Mouse (Mus musculus) cerebellum, adult 11-12 months (tissue): ENCODE results near the gene Frk.
"Not testable (repeated sequence)": the region's sequence is repeated elsewhere in the genome, so short reads cannot be mapped to it uniquely, and the experiment has no call there.

Experiments
- DNase-seq: peaks from one replicate; pipeline ENCODE4 v3.0.0; 2022

The Frk gene

DNA sequence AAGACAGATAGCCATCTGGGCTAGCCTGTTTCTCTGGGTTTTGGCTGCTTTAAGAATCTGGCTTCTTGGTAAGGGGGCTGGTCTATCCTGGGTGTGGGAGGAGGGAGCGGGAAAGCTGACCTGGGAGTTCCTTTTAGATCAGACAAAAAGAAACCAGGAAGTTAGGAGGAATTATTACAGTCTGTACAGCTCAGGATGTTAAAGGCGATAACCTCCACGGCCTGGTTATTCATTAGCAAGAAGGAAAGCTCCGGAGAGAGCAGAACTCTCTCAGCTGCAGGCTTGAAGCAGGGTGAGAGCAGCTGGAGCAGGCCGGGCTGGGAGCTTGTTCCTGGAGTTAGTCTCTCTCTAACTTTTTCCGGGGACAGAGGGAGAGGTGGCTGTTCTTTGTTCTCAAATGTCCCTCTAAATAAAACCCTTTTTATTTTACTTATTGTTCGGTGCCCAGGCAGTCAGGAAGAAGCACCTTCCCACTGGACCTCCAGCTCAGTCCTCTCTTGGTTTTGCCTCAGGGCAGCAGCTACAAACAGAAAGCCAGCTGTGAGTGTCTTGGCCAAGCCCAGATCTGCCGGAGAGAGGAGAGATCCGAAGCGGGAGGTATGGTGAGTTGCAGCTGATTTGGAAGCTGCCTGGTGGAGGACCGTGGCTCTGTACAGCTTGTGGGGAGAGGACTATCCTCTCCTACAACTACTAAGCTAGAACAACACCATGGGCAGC, at the start of gene Frk:
Gene Frk, plus strand, starts transcription at position 103 of the 717 bp plus-strand sequence.
- DNase-seq = no peak

GRCm38 (mm10) chr10:34434191-34434590, 49.0 kb upstream of the Frk start:
- DNase-seq = not testable (repeated sequence)

DNA sequence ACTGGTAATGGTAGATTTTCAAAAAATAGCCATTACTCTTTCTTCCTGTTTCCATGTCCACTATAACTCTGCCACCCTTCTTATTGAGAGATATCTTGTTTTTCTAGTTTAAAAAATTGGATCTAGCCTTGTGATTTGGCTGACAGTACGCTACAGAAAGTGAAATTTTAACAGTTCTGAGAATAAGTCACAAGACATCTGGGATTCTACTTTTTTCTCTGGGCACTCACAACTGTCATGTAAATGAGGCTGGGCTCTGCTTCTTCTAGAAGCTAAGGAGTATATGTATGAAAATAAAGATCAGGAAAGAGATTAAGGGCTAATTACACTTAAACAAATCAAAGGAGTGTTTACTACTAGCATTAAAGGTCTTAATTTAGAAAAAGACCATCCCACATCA, 33.7 kb upstream of the Frk start:
- DNase-seq = no peak

DNA sequence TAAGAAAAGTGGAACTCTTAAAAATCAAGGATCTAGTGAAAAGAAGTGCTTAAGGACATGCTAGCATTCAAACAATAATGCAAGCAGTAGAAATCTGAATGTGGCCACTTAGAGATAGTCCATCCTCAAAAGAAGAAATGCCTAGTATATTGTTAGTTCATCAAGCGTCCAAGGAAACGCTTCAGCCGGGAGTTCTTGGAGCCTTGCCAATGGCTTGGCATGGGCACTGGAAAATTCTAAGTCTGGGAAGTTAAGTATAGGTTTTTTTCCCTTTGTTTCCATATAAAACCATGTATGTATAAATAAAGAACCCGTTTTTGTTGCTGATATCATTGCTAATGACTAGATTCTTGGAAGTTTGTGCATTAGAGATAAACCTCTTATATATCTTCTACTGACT, 21.7 kb upstream of the Frk start:
- no peak for DNase-seq

DNA sequence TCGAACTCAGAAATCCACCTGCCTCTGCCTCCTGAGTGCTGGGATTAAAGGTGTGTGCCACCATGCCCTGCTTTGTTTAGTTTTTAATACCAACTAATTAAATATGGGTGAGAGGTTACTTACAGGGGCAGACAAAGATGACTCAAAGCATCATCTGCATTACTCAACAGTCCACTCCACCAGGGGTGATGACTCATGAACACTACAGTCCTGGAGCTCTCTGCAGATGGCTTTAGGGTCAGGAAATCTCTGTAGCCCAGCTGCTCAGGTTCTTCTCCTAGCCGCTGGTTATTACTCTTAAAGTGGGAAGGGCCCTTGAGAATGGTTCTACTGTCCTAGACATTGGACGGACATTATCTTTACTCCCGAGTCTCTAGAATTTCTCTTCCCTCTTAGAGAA, 18.9 kb upstream of the Frk start:
- DNase-seq = no peak

DNA sequence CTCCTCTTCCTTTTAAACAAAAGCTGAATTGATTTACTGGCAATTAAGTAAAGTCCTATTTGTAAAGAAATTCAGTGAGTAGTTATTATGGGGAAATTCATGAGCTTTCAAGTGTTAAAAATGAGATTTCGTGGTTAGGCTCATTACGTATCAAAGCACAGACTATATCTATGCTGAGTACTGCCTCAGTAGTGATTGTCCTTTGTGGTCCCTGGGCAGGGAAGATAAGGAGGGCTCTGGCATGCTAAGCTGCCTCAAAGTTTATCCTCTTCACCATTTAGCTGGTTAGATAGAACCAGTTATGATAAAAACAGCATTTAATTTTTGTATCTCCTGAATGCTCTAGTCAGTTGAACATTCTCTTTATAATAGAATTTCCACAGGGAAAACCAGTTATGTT, 14.2 kb upstream of the Frk start:
- DNase-seq = no peak

- no peak for DNase-seq
Observed at GRCm38 (mm10) chr10:34479942-34480455, 3.2 kb upstream of the Frk start.

GRCm38 (mm10) chr10:34484014-34484411, 814 bp downstream of the Frk start:
- DNase-seq = no peak

DNA sequence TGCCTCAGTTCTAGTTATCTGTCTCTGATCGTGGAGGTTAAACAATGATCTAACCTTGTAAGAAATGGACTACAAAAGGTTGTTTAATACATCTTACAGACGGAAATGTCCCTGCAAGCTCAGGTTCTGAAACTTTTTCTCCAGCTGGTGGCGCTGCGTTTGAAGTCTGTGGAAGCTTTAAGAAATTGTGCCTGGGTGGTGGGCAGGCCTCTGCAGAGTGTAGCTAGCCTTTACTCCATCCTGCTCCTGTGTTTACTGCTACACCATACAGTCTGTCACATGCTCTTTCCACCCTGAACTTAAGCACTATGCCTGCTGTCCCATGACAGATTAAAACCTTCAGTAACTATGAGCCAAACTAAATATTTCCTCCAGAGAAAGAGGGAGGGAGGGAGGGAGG, 1.9 kb downstream of the Frk start:
- DNase-seq = no peak

DNA sequence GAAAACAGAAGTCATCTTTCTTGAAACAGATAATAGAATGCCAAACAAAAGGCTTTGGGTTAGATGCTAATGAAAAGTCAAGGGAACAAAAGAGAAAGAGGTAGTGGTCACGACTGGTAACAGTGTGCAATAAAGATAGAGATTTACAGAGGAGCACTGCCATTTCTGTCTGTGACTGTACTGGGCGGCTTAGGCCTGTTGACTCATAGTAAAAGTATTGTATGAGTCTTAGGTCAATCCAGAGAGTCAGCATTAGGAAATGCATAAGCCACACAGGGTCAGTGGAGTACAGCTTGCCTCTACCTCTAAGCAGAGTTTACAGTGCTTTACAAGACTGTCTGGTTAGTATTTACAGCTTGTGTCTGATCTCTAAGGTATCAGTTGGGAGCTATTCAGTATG, 24.6 kb downstream of the Frk start:
- DNase-seq = no peak

DNA sequence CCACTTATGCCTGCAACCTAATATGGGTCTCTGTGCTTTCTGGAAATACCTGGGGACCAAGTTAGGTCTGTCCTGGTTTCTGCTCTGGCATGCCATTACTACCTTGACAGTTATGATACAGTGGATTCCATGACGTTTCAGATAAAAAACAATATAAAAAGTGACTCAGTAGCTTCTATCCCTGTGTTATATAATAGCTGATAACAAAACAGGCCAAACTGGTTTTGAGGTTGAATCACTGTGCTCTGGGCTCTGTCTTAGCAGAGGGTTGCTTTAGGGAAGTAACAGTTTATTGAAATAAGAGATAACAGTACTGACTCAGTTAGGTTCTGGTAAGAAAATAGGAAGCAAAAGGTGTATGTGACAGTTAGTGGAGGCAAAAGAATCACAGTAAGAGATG, 25.4 kb downstream of the Frk start:
- no peak for DNase-seq

DNA sequence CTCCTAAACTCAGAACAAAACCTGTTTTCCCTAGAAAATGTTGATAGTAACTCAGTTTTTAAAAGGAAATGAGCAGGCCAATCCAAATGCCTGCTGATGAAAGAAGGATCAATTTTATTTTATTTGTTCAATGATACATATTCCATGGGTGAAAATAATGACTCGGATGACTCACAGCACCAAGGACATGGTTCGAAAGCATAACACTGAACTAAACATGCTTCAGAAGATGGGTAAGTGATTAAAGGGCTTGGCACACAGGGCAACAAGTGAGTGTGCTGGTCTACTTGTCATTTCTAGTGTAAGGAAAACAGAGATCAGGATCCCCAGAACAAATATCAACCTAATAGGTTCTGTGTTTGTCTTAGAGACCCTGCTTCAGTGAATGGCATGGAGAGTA, 26.1 kb downstream of the Frk start:
- no peak for DNase-seq

- DNase-seq = no peak
Observed at GRCm38 (mm10) chr10:34511192-34511591, 28.0 kb downstream of the Frk start.

DNA sequence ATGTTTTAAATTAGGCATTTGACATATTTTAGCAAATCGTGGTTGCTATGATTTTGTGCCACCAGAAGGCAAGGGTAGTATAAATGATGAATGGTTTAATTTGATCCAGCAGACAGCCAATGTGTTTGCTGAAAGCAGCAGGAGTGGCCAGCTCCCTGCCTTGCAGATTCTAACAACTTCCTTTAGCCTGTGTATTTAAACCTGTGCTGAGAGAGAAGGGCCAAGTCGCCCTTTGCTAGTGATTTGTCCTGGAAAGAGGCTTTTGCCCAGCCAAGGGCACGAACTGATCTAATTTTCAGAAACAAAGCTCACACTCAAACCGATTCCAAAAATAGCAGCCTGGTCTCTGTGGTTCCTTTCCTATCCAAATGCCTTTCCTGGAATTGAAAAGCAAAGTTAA, 29.4 kb downstream of the Frk start:
- DNase-seq = no peak

DNA sequence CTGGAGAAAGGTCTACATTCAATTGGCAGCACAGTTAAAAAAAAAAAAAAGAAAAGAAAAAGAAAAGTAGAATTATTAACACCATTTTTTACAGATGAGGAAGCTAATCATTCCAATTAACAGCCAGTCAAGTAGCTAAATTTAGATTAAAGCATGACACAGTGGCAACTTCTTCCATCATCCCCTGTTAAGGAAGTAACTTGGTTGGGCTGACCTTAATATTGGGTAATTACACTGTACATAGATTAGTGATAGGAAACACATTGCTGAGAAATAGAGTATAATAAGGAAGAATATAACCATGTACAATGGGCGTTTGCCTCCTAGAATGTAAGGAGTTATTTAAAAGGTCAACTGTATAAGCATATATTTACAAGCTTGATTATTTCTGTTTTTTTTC, 42.4 kb downstream of the Frk start:
- no peak for DNase-seq

GRCm38 (mm10) chr10:34531766-34532165, 48.6 kb downstream of the Frk start:
- DNase-seq = no peak

DNA sequence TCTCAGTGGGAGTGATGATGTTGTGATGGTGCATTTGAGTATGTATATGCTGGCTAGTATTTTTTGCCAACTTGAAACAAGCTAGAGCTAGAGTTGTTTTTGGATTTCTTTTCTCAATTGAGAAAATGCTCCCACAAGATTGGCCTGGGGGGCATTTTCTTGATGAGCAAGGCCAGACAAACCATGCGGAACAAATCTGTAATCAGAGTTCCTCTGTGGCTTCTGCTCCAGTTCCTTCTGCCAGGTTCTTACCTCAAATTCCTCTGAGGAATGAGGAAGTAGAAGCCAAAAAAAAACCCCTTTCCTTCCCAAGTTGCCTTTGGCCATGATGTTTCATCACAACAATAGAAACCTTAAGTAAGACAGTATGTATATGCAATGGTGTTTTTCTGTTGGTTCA, 49.3 kb downstream of the Frk start:
- no peak for DNase-seq

DNA sequence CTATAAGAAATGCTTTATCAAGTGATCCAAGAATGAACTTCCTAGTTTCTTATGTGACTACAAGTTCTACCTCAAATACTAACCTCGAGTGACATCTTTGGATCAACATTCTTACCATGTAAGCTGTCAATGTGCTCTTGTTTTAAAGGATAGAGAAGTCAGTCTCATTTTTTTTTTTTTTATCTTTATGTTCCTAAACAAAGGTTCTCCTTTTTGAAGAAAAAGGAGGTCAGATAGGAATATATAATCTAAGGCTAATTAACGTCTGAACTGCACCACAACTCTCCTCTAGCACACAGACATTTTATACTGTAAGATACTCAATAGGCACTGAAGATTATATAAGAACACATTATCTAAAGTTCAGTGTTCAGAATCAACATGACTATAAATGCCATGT, 57.5 kb downstream of the Frk start:
- DNase-seq = no peak

- DNase-seq = no peak
Observed at GRCm38 (mm10) chr10:34541717-34542490, 58.7 kb downstream of the Frk start.

GRCm38 (mm10) chr10:34550612-34551011, 67.4 kb downstream of the Frk start:
- DNase-seq = no peak

- DNase-seq = no peak
Observed at GRCm38 (mm10) chr10:34551636-34552035, 68.4 kb downstream of the Frk start.

- no peak for DNase-seq
Observed at GRCm38 (mm10) chr10:34563518-34564176, 80.4 kb downstream of the Frk start.

GRCm38 (mm10) chr10:34615474-34615873, 132.3 kb downstream of the Frk start:
- no peak for DNase-seq

DNA sequence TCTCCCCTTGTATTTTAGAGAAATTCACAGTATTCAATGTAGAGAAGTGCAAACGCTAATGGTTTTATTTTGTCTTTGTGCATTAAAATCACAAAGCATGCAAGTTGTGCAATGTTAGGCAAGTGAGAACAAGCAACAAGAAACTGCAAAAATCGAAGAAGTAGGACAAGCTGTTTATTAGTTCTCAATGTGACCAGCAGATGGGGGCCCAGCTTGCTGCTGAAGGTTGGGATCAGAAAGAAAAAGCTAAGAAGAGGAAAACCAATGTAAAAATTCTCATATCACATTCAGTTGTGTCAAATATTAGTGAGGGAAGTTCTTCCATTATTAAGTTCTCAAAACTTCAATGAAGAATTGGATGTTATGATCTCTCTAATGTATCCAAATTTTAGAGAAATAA, 134.0 kb downstream of the Frk start:
- DNase-seq = no peak
